Mouse (Mus musculus): ENCODE measurements at regions not wholly inside any gene's neighbourhood (a gene's known extent, or its start where the extent isn't known, plus 50 kb on each side); places are given as distances from the start of the nearest gene placed in this dataset.

- 76% methylated on average over 2 of the region's 2 CpGs for WGBS
- DNase-seq, result no peak
- TF ChIP-seq POLR2A (IDR thresholded peaks at IDR 0.05; ENCODE audit: borderline replicate concordance, extremely low read depth, low read depth, low read length) (no peak), CTCF (IDR thresholded peaks at IDR 0.05; ENCODE audit: insufficient read depth, low read length) (no peak)
- H3K4me1 ChIP-seq (ENCODE audit: control insufficient read depth, insufficient read depth, low read length), result no peaks in the 10 kb centered on the region; the same call in 1 of the 2 replicates
- no peak overlapping the region for H3K4me3 ChIP-seq (replicated peaks; ENCODE audit: extremely low read depth, low read depth, low read length)
Observed at GRCm38 (mm10) chr7:111257842-111258241, 175.0 kb upstream of the Eif4g2 start.

- DNase-seq, result no peak
- no peak for TF ChIP-seq CTCF (IDR thresholded peaks at IDR 0.05; ENCODE audit: insufficient read depth, low read length)
- no peak for TF ChIP-seq POLR2A (IDR thresholded peaks at IDR 0.05; ENCODE audit: borderline replicate concordance, extremely low read depth, low read depth, low read length)
- H3K4me3 ChIP-seq (replicated peaks; ENCODE audit: extremely low read depth, low read depth, low read length), result no peak overlapping the region
- WGBS, result 80% methylated on average over 2 of the region's 2 CpGs
- H3K4me1 ChIP-seq (ENCODE audit: control insufficient read depth, insufficient read depth, low read length), result no peaks in the 10 kb centered on the region; the same call in 1 of the 2 replicates
Observed at GRCm38 (mm10) chr7:111256199-111256598, 173.4 kb upstream of the Eif4g2 start.

- DNase-seq, result peak; percentile 83
- H3K4me1 ChIP-seq (ENCODE audit: control insufficient read depth, insufficient read depth, low read length), result no peaks in the 10 kb centered on the region
- no peak overlapping the region for H3K4me3 ChIP-seq (replicated peaks; ENCODE audit: extremely low read depth, low read depth, low read length)
- TF ChIP-seq CTCF (IDR thresholded peaks at IDR 0.05; ENCODE audit: insufficient read depth, low read length), result peak; percentile 99
- no peak for TF ChIP-seq POLR2A (IDR thresholded peaks at IDR 0.05; ENCODE audit: borderline replicate concordance, extremely low read depth, low read depth, low read length)
- WGBS, result 35% methylated on average over 5 of the region's 5 CpGs
Observed at GRCm38 (mm10) chr7:111249606-111250005, 166.8 kb upstream of the Eif4g2 start.

DNA sequence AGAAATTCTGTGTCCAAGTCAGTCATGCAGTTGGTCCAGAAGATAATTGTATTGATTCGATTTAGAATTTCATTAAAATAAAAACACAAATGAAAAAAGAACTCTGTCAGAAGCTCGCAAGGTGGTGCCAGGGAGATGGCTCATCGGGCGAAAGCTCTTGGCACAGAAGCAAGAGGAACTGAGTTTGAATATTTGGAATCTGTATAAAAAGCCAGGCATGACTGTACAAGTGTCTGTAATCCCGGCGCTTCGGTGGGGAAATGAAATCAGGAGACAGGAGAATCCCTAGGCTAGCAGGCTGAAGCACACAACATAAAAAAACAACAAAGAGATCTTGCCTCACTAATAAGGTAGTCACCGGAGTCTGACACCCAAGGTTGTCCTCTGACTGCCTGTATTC, 162.7 kb upstream of the Eif4g2 start:
- 83% methylated on average over 8 of the region's 8 CpGs for WGBS
- TF ChIP-seq CTCF (IDR thresholded peaks at IDR 0.05; ENCODE audit: insufficient read depth, low read length) (no peak), POLR2A (IDR thresholded peaks at IDR 0.05; ENCODE audit: borderline replicate concordance, extremely low read depth, low read depth, low read length) (no peak)
- no peak for DNase-seq

DNA sequence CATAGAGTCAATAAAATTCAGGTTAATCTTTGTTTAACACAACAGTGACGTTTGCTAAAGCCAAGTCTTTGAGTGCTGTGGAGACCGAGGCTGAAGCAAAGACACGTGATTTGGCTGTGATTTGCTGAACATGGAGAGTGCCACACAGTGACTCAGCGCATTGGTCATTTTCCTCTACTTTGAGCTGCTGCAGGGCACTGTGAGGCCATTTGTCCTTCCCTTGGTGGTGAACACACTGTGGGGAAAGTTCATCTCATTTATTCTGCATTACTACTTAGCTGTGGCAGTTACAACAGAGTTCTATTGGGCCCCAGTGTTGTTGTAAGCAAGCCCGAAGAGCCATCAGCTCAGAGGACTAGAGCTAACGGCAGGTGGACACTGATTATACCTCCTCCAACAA, 162.2 kb upstream of the Eif4g2 start:
- no peak for DNase-seq
- TF ChIP-seq CTCF (IDR thresholded peaks at IDR 0.05; ENCODE audit: insufficient read depth, low read length), result no peak
- no peak for TF ChIP-seq POLR2A (IDR thresholded peaks at IDR 0.05; ENCODE audit: borderline replicate concordance, extremely low read depth, low read depth, low read length)
- 60% methylated on average over 6 of the region's 6 CpGs for WGBS
- Histone ChIP-seq H3K4me1 (ENCODE audit: control insufficient read depth, insufficient read depth, low read length) (no peaks in the 10 kb centered on the region), H3K4me3 (replicated peaks; ENCODE audit: extremely low read depth, low read depth, low read length) (no peak overlapping the region)

More for the DNA sequence above, 162.7 kb upstream of the Eif4g2 start:
- no peaks in the 10 kb centered on the region for H3K4me1 ChIP-seq (ENCODE audit: control insufficient read depth, insufficient read depth, low read length)
- no peak overlapping the region for H3K4me3 ChIP-seq (replicated peaks; ENCODE audit: extremely low read depth, low read depth, low read length)

- H3K4me3 ChIP-seq (replicated peaks; ENCODE audit: extremely low read depth, low read depth, low read length), result no peak overlapping the region
- WGBS, result 87% methylated on average over 1 of the region's 1 CpGs
- no peaks in the 10 kb centered on the region for H3K4me1 ChIP-seq (ENCODE audit: control insufficient read depth, insufficient read depth, low read length)
- TF ChIP-seq CTCF (IDR thresholded peaks at IDR 0.05; ENCODE audit: insufficient read depth, low read length), result no peak
- no peak for TF ChIP-seq POLR2A (IDR thresholded peaks at IDR 0.05; ENCODE audit: borderline replicate concordance, extremely low read depth, low read depth, low read length)
- DNase-seq, result no peak
Observed at GRCm38 (mm10) chr7:111243831-111244230, 161.0 kb upstream of the Eif4g2 start.

DNA sequence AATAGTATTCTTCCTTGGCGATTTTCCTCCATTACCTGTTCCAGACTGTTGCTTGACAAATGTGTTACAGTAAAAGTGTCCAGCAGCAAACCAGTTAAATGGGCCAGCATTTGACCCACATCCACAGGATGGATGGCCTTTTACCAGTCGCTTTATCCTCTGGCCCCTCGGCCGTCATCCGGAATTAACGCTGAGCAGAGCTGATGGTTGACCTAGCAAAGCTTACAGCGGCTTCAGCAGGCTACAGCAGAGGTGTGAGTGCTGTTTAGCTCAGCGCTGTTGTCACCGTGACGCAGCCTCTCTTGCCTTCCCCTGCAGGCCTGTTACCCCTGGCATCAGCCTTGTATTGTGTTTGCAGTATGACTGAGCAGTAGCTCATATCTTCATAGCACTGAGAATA, 159.8 kb upstream of the Eif4g2 start:
- no peak for DNase-seq
- H3K4me1 ChIP-seq (ENCODE audit: control insufficient read depth, insufficient read depth, low read length), result no peaks in the 10 kb centered on the region
- WGBS, result 76% methylated on average over 10 of the region's 10 CpGs
- H3K4me3 ChIP-seq (replicated peaks; ENCODE audit: extremely low read depth, low read depth, low read length), result no peak overlapping the region
- TF ChIP-seq POLR2A (IDR thresholded peaks at IDR 0.05; ENCODE audit: borderline replicate concordance, extremely low read depth, low read depth, low read length), result no peak
- TF ChIP-seq CTCF (IDR thresholded peaks at IDR 0.05; ENCODE audit: insufficient read depth, low read length), result no peak

GRCm38 (mm10) chr7:111241538-111241937, 158.7 kb upstream of the Eif4g2 start:
- no peaks in the 10 kb centered on the region for H3K4me1 ChIP-seq (ENCODE audit: control insufficient read depth, insufficient read depth, low read length)
- TF ChIP-seq CTCF (IDR thresholded peaks at IDR 0.05; ENCODE audit: insufficient read depth, low read length) (no peak), POLR2A (IDR thresholded peaks at IDR 0.05; ENCODE audit: borderline replicate concordance, extremely low read depth, low read depth, low read length) (no peak)
- no peak for DNase-seq
- no peak overlapping the region for H3K4me3 ChIP-seq (replicated peaks; ENCODE audit: extremely low read depth, low read depth, low read length)
- 30% methylated on average over 4 of the region's 4 CpGs for WGBS

- WGBS, result 52% methylated on average over 9 of the region's 9 CpGs
- TF ChIP-seq CTCF (IDR thresholded peaks at IDR 0.05; ENCODE audit: insufficient read depth, low read length), result no peak
- no peak for TF ChIP-seq POLR2A (IDR thresholded peaks at IDR 0.05; ENCODE audit: borderline replicate concordance, extremely low read depth, low read depth, low read length)
- no peak overlapping the region for H3K4me3 ChIP-seq (replicated peaks; ENCODE audit: extremely low read depth, low read depth, low read length)
- H3K4me1 ChIP-seq (ENCODE audit: control insufficient read depth, insufficient read depth, low read length), result no peaks in the 10 kb centered on the region
- DNase-seq, result no peak
Observed at GRCm38 (mm10) chr7:111240234-111240826, 157.5 kb upstream of the Eif4g2 start.

GRCm38 (mm10) chr7:111237819-111238218, 155.0 kb upstream of the Eif4g2 start:
- DNase-seq, result no peak
- TF ChIP-seq CTCF (IDR thresholded peaks at IDR 0.05; ENCODE audit: insufficient read depth, low read length), result no peak
- no peak for TF ChIP-seq POLR2A (IDR thresholded peaks at IDR 0.05; ENCODE audit: borderline replicate concordance, extremely low read depth, low read depth, low read length)
- H3K4me1 ChIP-seq (ENCODE audit: control insufficient read depth, insufficient read depth, low read length), result no peaks in the 10 kb centered on the region
- WGBS, result 45% methylated on average over 9 of the region's 9 CpGs
- H3K4me3 ChIP-seq (replicated peaks; ENCODE audit: extremely low read depth, low read depth, low read length), result no peak overlapping the region
